Mouse (Mus musculus) midbrain, embryonic 13.5 days (tissue): ENCODE results near the gene Tmem106a. TPM values are rescaled to one million over a fixed set of nuclear protein-coding genes. Genes with fewer than 3 reads are reported as not detected.
"Not testable (repeated sequence)": the region's sequence is repeated elsewhere in the genome, so short reads cannot be mapped to it uniquely, and the experiment has no call there.

Source experiments
- ATAC-seq: fragments of 200-750 bp; cut with Nextera tagmentation; 2 replicates; pipeline ENCODE4 v1.8.0; 2017; ENCODE audit warnings: mild to moderate bottlenecking, moderate TSS enrichment, moderate library complexity
- H3K27ac ChIP-seq: fragments of 300-500 bp; sonication (generic); 2 replicates; pipeline ENCODE4 v1.5.1; 2015; ENCODE audit warnings: inconsistent platforms, mild to moderate bottlenecking, moderate library complexity
- H3K27me3 ChIP-seq: fragments of 300-500 bp; sonication (generic); 2 replicates; pipeline ENCODE4 v1.6.1; 2015; ENCODE audit warnings: mild to moderate bottlenecking, inconsistent platforms
- H3K36me3 ChIP-seq: fragments of 300-500 bp; sonication (generic); 2 replicates; pipeline ENCODE4 v1.6.1; 2015; ENCODE audit warnings: mild to moderate bottlenecking, inconsistent platforms
- H3K4me1 ChIP-seq: fragments of 300-500 bp; sonication (generic); replicated peaks from 2 replicates; pipeline ENCODE4 v1.6.1; 2015; ENCODE audit warnings: inconsistent platforms
- H3K4me2 ChIP-seq: fragments of 300-500 bp; sonication (generic); replicated peaks from 2 replicates; pipeline ENCODE4 v1.6.1; 2015; ENCODE audit warnings: moderate library complexity, mild to moderate bottlenecking, inconsistent platforms
- H3K4me3 ChIP-seq: fragments of 300-500 bp; sonication (generic); replicated peaks from 2 replicates; pipeline ENCODE4 v1.5.1; 2015; ENCODE audit warnings: mild to moderate bottlenecking, inconsistent platforms
- H3K9ac ChIP-seq: fragments of 300-500 bp; sonication (generic); replicated peaks from 2 replicates; pipeline ENCODE4 v1.6.1; 2015; ENCODE audit warnings: mild to moderate bottlenecking, inconsistent platforms
- H3K9me3 ChIP-seq: fragments of 300-500 bp; sonication (generic); 2 replicates; pipeline ENCODE4 v1.6.1; 2016; ENCODE audit warnings: mild to moderate bottlenecking, inconsistent platforms
- WGBS: fragments of 180-500 bp; shearing (Covaris S2); methylation state at CpG from one replicate; pipeline ENCODE4 v1.1.7; 2015; 5-methylcytosine and 5-hydroxymethylcytosine counted together
- polyA plus RNA-seq: library from polyadenylated mRNA; unstranded; fragments of >200 nt; fragmentation: Nextera tagmentation; extraction: Ambion mirVana; gene quantifications from 2 replicates; pipeline ENCODE4 v1.2.1, GENCODE M21; 2015

Gene Tmem106a
- polyA plus RNA-seq, 1 experiment from 2014 or later, result 2.1 TPM

GRCm38 (mm10) chr11:101576116-101576515, 5.9 kb upstream of the Tmem106a start:
- no peak overlapping the region for H3K4me2 ChIP-seq
- peaks cover 89% of the 10 kb centered on the region for H3K36me3 ChIP-seq
- WGBS, result 86% methylated on average over 6 of the region's 6 CpGs
- H3K9me3 ChIP-seq, result no peaks in the 10 kb centered on the region
- no peak overlapping the region for H3K27ac ChIP-seq
- no peak for ATAC-seq
- no peak overlapping the region for H3K4me3 ChIP-seq
- no peak overlapping the region for H3K9ac ChIP-seq
- H3K27me3 ChIP-seq, result no peaks in the 10 kb centered on the region
- H3K4me1 ChIP-seq, result no peaks in the 10 kb centered on the region

DNA sequence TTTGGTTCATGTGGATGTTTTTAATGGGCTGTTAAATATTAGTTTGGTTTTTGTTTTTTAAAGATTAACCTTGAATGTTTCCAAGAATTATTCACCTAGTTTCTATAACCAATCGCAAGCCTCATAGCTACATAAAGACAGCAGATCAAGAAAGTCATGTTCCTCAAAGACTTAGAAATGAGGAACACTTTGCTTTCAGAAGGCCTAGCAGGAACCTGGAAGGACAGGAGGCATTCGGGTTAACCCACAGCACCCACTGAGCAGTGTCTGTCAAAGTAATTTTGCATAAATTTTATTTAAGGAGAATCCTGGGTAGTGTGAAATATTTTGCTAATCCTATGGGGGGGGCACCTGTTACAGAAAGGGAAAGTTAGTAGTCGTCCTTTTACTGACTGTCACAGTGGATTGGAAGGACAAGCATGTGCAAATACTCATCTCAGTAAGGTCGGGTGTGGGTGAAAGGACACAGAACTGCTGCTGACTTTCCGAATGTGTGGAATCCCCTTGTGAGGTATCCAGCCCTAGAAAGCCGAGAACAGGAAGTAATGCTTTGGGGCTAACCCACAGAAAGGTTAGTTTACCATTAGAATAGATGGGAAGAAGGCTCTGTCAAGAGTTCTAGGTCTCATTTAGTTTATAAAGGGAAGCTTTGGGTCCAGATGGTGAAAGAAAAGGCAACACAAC, 819 bp upstream of the Tmem106a start:
- Histone ChIP-seq H3K4me1 (peaks cover 8% of the 10 kb centered on the region), H3K9me3 (no peaks in the 10 kb centered on the region), H3K36me3 (peaks cover 39% of the 10 kb centered on the region), H3K27ac (no peak overlapping the region), H3K9ac (no peak overlapping the region), H3K27me3 (no peaks in the 10 kb centered on the region), H3K4me3 (no peak overlapping the region), H3K4me2 (no peak overlapping the region)
- 81% methylated on average over 6 of the region's 6 CpGs for WGBS
- ATAC-seq, result no peak

DNA sequence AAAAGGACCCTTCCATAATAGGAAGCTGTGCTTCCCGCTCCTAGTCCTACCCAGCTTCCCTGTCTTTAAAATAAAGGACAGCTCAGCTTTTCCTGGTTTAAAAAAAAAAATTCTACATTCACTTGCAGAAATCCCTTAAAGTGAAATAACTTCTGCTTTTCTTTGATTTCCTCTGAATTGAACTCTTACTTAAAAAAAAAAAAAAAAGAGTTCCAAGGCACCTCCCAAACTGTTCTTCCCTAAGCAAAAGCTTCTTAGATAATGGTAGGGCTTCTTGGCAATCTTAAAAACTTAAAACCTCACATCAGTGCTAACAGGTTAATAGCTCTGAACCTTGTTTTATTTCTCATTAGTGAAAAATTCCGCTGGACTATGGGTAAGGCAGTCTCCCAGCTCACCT, 1.2 kb downstream of the Tmem106a start:
- Histone ChIP-seq H3K4me2 (no peak overlapping the region), H3K27me3 (no peaks in the 10 kb centered on the region), H3K9ac (no peak overlapping the region), H3K4me1 (peaks cover 8% of the 10 kb centered on the region), H3K27ac (no peak overlapping the region), H3K4me3 (no peak overlapping the region), H3K36me3 (peaks cover 34% of the 10 kb centered on the region), H3K9me3 (no peaks in the 10 kb centered on the region)
- 83% methylated on average over 2 of the region's 2 CpGs for WGBS
- ATAC-seq, result no peak

DNA sequence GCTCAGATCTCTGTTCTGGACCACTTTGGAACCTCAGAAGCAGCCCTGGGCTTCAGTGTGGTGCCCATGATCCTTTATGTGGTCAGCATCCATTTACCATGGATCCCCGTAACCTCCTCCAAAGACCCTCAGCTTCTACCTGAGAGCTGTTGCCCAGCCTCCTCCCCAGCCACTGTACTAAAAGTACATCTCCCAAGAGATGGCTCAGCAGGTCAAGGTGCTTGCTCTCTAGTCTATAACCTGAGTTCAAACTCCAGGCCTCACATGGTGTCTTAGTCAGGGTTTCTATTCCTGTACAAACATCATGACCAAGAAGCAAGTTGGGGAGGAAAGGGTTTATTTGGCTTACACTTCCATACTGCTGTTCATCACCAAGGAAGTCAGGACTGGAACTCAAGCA, 3.0 kb downstream of the Tmem106a start:
- not testable (repeated sequence) for H3K9me3 ChIP-seq, ATAC-seq, H3K9ac ChIP-seq, H3K27ac ChIP-seq, H3K4me2 ChIP-seq, H3K4me3 ChIP-seq, H3K27me3 ChIP-seq, H3K4me1 ChIP-seq
- WGBS, result 100% methylated on average over 1 of the region's 1 CpGs
- peaks cover 24% of the 10 kb centered on the region for H3K36me3 ChIP-seq

DNA sequence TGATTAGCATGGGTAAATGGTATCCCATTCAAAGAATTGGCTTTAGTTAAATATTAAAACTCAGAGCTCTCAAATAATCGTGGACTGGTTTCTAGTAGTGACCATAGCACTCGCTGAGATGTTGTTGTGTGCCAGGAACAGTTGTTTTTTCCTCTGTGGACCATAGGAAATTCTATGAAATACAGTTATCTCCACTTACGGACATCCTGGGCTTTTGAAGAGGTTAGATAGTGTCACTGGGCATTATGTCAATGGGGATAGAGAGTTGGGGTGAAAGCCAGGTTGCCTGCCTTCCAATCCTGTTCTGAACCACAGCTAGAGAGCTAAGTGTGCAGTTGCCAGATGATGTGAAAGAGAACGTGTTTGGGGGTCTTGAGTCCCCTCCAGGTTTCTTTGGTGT, 3.8 kb downstream of the Tmem106a start:
- H3K9ac ChIP-seq, result no peak overlapping the region
- H3K4me1 ChIP-seq, result peaks cover 8% of the 10 kb centered on the region
- peaks cover 17% of the 10 kb centered on the region for H3K36me3 ChIP-seq
- H3K4me3 ChIP-seq, result no peak overlapping the region
- WGBS, result 88% methylated on average over 4 of the region's 4 CpGs
- H3K9me3 ChIP-seq, result no peaks in the 10 kb centered on the region
- H3K4me2 ChIP-seq, result no peak overlapping the region
- no peak overlapping the region for H3K27ac ChIP-seq
- H3K27me3 ChIP-seq, result no peaks in the 10 kb centered on the region
- no peak for ATAC-seq

DNA sequence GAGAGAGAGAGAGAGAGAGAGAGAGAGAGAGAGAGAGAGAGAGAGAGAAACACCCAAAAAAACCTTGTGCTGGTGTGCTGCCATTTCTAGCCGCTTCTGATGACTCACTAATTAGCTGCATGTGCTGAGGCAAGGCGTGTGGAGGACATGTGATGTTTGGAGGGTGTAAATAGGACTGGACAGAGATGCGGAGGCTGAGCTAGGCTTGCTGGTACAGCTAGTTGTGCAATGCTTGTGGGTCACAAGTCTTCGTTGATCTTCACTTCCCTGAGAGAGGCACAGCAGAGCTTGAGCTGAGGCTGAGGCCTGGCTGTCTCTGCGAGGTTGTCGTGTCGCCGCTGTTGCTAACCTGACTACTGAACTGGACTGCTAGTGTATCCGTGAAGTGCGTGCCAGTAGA, 5.6 kb downstream of the Tmem106a start:
- 92% methylated on average over 10 of the region's 10 CpGs for WGBS
- Histone ChIP-seq H3K27me3 (no peaks in the 10 kb centered on the region), H3K9me3 (no peaks in the 10 kb centered on the region), H3K4me1 (no peaks in the 10 kb centered on the region), H3K27ac (no peak overlapping the region), H3K4me2 (no peak overlapping the region), H3K9ac (no peak overlapping the region), H3K4me3 (no peak overlapping the region), H3K36me3 (peaks cover 15% of the 10 kb centered on the region)
- ATAC-seq, result no peak

- ATAC-seq, result no peak
- Histone ChIP-seq H3K27me3 (no peaks in the 10 kb centered on the region), H3K4me3 (no peak overlapping the region), H3K9me3 (no peaks in the 10 kb centered on the region), H3K9ac (no peak overlapping the region), H3K4me2 (no peak overlapping the region), H3K36me3 (peaks cover 15% of the 10 kb centered on the region), H3K4me1 (no peaks in the 10 kb centered on the region), H3K27ac (no peak overlapping the region)
- 90% methylated on average over 7 of the region's 7 CpGs for WGBS
These were observed 6.8 kb downstream of the Tmem106a start for GRCm38 (mm10) chr11:101588868-101589267.

DNA sequence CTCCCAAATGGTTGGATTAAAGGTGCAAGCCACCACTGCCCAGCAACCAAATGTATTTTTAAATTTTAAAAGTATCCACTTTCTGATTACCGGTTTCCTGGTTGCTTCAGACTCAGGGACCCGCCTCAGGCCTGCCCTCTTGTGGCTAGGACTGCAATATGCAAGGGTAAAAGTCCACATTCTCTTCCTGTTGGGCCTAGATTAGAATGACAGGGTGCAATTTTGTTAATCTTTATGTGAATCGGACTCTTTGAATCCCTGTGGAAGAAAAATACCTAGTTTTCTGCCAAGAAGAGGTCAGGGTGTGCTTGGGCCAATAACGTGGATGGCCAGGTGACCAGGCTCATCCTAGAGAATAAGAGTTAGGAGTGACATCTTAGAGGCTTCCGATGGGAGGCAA, 7.4 kb downstream of the Tmem106a start:
- H3K27ac ChIP-seq, result no peak overlapping the region
- no peak for ATAC-seq
- no peak overlapping the region for H3K9ac ChIP-seq
- H3K36me3 ChIP-seq, result peaks cover 15% of the 10 kb centered on the region
- WGBS, result 32% methylated on average over 5 of the region's 5 CpGs
- H3K27me3 ChIP-seq, result no peaks in the 10 kb centered on the region
- no peaks in the 10 kb centered on the region for H3K9me3 ChIP-seq
- no peak overlapping the region for H3K4me2 ChIP-seq
- H3K4me1 ChIP-seq, result no peaks in the 10 kb centered on the region
- no peak overlapping the region for H3K4me3 ChIP-seq

- H3K27me3 ChIP-seq, result no peaks in the 10 kb centered on the region
- WGBS, result 79% methylated on average over 12 of the region's 12 CpGs
- no peak overlapping the region for H3K4me3 ChIP-seq
- peaks cover 15% of the 10 kb centered on the region for H3K36me3 ChIP-seq
- no peak for ATAC-seq
- H3K9ac ChIP-seq, result no peak overlapping the region
- no peaks in the 10 kb centered on the region for H3K4me1 ChIP-seq
- no peaks in the 10 kb centered on the region for H3K9me3 ChIP-seq
- H3K4me2 ChIP-seq, result no peak overlapping the region
- no peak overlapping the region for H3K27ac ChIP-seq
These were observed 8.1 kb downstream of the Tmem106a start for GRCm38 (mm10) chr11:101589989-101590624.

GRCm38 (mm10) chr11:101599156-101599555, 17.1 kb downstream of the Tmem106a start, which contains the start of gene Gm11634:
Gene Gm11634, minus strand, starts transcription at chr11:101599256.
- no peak for ATAC-seq
- Histone ChIP-seq H3K36me3 (no peaks in the 10 kb centered on the region), H3K4me3 (no peak within 1 kb of the TSS), H3K4me1 (no peaks in the 10 kb centered on the region; the same call in 1 of the 2 replicates), H3K9ac (no peak within 1 kb of the TSS), H3K9me3 (no peaks in the 10 kb centered on the region), H3K4me2 (no peak within 1 kb of the TSS), H3K27me3 (0 out of 2 replicates have a peak, but pooled peaks cover 2% of the 10 kb centered on the region), H3K27ac (no peak within 1 kb of the TSS)
- 79% methylated on average over 6 of the region's 6 CpGs for WGBS

DNA sequence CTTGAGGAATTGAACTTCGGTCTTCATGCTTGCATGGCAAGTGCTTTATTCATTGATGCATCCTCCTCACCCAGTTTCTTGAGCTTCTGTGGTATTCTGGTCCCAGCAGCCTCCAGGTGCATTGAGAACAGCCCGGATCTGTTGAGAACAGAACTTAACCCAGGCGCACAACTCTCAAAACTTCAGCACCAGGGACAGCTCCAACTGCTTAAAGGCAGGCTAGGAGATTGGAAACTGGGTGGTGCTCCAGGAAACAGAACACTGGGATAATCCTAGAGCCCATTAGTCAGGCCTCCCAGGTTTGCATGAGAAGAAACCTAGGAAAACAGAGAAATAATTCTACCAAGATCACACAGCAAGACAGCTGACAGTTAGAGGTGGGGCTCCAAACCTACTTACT, 20.4 kb downstream of the Tmem106a start:
- 10% methylated on average over 3 of the region's 3 CpGs for WGBS
- no peaks in the 10 kb centered on the region for H3K9me3 ChIP-seq
- no peaks in the 10 kb centered on the region; the same call in 1 of the 2 replicates for H3K4me1 ChIP-seq
- no peak overlapping the region for H3K27ac ChIP-seq
- H3K4me2 ChIP-seq, result no peak overlapping the region
- H3K36me3 ChIP-seq, result no peaks in the 10 kb centered on the region
- H3K27me3 ChIP-seq, result 0 out of 2 replicates have a peak, but pooled peaks cover 2% of the 10 kb centered on the region
- no peak overlapping the region for H3K9ac ChIP-seq
- no peak overlapping the region for H3K4me3 ChIP-seq
- ATAC-seq, result no peak

- WGBS, result 0% methylated on average over 3 of the region's 3 CpGs
- ATAC-seq, result no peak
These were observed 22.1 kb downstream of the Tmem106a start for GRCm38 (mm10) chr11:101604116-101604515.

More at GRCm38 (mm10) chr11:101604116-101604515, 22.1 kb downstream of the Tmem106a start:
- no peaks in the 10 kb centered on the region for H3K36me3 ChIP-seq
- H3K27ac ChIP-seq, result peak overlapping the region; percentile 36; the same call in 1 of the 2 replicates
- H3K9ac ChIP-seq, result 0 out of 2 replicates have a peak overlapping the region, but pooled peaks have one; percentile 59
- 0 out of 2 replicates have a peak, but pooled peaks cover 2% of the 10 kb centered on the region for H3K27me3 ChIP-seq
- H3K9me3 ChIP-seq, result no peaks in the 10 kb centered on the region
- no peaks in the 10 kb centered on the region; the same call in 1 of the 2 replicates for H3K4me1 ChIP-seq
- peak overlapping the region; percentile 43 for H3K4me3 ChIP-seq
- peak overlapping the region; percentile 58 for H3K4me2 ChIP-seq
